Mouse (Mus musculus) embryonic stem cell, embryonic (primary cell): ENCODE results near the gene Tas2r135.

Experiments
- CTCF ChIA-PET, 4 experiments: fragments of 300-600 bp in 2 of 4; fragments of 350-600 bp in 2 of 4; sonication (Branson Sonifier 250); formaldehyde crosslinking; loops; one replicate each; lab custom pipeline; 2022; ENCODE audit warnings: inconsistent platforms in 2 of 4; lab: Charles Lee
- POLR2A ChIA-PET, 4 experiments: fragments of 300-600 bp in 2 of 4; fragments of 350-600 bp in 2 of 4; sonication (Branson Sonifier 250); formaldehyde crosslinking; loops; one replicate each; lab custom pipeline; 2022; ENCODE audit warnings: antibody characterized with exemption in 4 of 4, inconsistent platforms in 1 of 4; lab: Charles Lee

The Tas2r135 gene

DNA sequence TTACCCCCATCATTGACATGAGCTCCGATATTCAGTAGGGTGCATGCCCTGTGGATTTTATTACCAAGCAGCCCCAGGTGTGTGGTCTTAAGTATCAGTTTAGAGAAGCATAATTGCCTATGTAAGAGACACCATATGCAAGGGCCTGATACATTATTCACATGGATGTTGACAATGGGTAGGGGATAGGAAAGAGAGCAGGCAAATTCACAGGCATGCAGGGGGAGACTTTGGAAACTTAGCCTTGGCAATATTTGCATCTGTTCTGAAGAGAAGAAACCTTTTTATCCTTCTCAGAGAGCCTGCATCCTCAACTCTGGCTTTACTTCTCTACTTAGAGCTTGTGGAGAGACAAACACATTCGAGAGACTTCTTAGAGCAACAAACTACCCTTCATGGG is at the start of gene Tas2r135:
Gene Tas2r135 (plus strand): TSS at position 301 of the 400 bp plus-strand sequence.
- ChIA-PET POLR2A (no interaction called here), CTCF (interaction anchor here in 1 of 4 experiments (0.7 kb wide), 1 partner anchor 33 kb away, joined by 3 read pairs; no protein-coding TSS in a partner anchor)

- ChIA-PET CTCF (interaction anchor here in 2 of 4 experiments (0.5 to 0.6 kb wide), 2 partner anchors 16 to 404 kb away, joined by 3 to 5 read pairs; no protein-coding TSS in a partner anchor), POLR2A (no interaction called here)
These were observed 49.2 kb upstream of the Tas2r135 start for GRCm38 (mm10) chr6:42355794-42356600.

DNA sequence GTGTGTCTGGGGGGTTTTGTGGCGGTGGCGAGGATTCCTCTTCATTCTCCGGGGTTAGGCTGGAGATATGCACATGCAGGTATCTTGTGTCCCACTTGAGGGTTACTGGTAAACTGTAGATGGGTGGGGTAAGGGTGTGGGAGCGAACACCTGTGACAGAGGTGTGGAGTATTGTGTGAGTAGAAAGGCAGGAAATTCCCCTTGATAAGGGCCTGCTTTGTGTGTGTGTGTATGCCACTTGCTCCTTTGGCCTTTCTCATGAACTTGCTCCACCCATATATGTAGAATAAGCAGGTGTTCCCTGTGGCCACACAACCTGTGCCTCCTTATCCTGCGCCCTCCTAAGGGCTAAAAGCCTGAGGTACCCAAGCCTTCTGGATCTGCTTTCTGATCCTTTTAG is 48.3 kb upstream of the Tas2r135 start:
- ChIA-PET POLR2A (interaction anchor here in 1 of 4 experiments (1.2 kb wide), 1 partner anchor 110 kb away, joined by 3 read pairs; no protein-coding TSS in a partner anchor), CTCF (no interaction called here)

DNA sequence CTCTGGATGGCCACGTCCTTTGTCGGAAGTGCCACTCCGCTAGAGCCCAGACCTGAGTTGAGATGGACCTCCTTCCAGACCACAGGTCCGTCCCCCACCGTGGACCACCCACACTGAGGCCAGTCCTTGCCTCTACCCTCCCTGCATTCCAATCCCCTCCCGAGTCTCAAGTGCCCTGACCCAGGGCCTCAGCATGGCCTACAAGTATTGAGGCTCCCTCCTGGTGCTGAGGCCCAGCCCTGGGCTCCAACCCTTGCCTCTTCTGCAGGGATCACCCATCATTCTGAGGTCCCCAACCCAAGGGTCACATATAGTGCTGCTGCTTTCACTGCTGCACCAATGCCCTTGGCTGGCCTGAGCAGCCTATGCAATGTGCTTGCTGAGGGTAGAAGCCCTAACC is 47.3 kb upstream of the Tas2r135 start:
- POLR2A ChIA-PET = interaction anchor here in 1 of 4 experiments (1.2 kb wide), 1 partner anchor 111 kb away, joined by 3 read pairs; no protein-coding TSS in a partner anchor
- CTCF ChIA-PET = no interaction called here

DNA sequence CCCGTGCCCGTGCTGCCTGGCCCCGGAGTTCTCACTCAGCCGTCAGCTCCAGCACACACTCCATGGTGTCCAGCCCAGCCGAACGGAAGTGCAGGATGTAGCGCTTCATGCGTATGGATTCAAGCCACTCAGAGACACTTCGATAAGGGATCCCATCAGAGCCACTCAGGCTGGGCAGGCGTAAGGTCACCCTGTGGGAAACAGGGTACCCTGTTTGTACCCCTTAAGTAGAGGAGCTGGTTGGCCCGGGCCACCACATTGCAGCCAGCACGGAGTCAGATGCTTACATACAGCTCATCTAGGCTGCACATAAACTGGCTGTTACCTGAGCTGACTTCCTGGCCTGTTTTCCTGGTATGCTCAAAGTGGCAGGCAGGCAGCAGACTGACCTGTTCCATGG is 46.3 kb upstream of the Tas2r135 start:
- POLR2A ChIA-PET = no interaction called here
- CTCF ChIA-PET = no interaction called here

- CTCF ChIA-PET = no interaction called here
- POLR2A ChIA-PET = no interaction called here
These were observed 45.7 kb upstream of the Tas2r135 start for GRCm38 (mm10) chr6:42359364-42360147.

DNA sequence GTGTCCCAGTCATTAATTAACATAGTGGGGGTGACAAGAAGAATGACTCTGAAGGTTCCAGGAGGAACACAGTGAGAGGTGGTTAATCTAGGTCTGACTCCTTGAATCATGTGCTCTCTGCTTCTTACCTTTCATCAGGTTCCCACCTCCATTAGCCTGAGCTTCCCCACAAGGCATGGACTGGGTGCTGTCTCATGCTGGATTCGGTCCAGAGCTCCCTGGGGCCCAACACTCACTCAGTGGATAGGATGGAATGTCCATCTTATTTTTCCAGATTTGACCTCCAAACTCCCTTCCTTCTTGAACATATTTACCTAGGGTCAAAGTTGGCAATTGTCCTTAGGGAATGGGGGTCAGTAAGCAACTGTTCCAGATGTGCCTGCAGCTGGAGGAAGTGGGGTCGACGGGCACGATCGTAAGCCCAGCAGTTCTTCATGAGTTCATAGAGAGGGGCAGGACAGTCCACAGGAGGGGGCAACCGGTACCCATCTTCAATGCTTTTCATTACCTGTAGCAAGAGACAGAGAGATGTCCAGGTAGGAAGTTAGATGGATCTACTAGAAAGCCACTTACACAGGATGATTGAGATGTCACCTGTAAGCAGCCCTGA is 44.9 kb upstream of the Tas2r135 start:
- ChIA-PET CTCF (no interaction called here), POLR2A (no interaction called here)

DNA sequence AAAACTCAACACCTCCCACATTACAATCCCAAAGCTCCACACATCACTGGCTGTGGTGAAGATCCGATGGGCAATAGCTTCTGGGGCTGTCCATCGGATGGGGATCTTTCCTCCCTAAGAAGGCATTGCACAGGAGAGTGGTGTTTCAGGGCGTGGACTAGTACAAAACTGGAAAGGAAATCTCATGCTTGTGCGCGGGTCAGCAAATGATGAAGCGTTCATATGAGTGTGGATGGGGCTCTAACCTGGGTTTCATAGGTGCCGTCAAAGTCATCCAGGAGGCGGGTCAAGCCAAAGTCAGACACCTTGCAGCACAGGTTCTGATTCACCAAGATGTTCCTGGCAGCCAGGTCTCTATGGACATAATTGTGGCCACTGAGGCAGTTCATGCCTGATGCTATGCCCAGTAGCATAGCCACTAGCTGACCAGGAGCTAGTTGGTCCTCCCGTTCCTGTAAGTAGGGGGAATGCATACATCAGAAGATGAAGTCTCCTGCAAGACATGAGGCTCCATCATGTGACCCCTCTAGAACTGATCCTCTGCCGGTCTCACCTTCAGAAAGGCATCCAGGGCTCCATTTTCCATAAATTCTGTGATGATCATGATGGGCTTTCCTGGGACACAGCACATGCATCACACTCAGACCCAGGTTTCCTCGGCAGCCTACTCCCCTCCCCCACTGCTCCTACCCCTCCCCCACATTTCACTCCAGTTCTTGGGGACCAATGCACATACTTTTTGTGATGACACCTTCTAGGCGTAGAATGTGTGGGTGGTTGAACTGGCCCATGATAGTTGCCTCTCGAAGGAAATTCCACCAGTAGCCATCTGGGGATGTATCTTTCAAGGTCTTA is 44.0 kb upstream of the Tas2r135 start:
- CTCF ChIA-PET = no interaction called here
- POLR2A ChIA-PET = no interaction called here

DNA sequence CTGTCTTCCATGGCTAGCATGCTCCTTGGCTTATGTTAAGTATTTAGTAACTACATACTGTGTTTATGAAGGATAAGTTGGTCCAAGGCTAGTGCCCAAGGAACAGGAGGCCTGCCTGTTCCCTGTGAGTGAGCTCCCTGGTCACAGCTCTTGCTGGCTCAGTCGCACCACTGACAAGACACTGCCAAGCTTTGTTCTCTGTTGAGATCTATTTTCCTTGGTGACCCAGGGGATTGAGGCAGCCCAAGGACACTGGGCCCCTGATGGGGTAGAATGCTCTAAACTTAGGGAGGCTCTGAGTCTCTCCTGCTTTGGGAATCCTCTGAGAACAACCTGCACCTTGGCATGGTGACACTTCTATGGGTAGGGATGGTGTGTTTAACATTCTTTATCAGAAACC is 43.2 kb upstream of the Tas2r135 start:
- POLR2A ChIA-PET = no interaction called here
- CTCF ChIA-PET = no interaction called here

- POLR2A ChIA-PET = interaction anchor here in 1 of 4 experiments (1.5 kb wide), 1 partner anchor 10 kb away, joined by 3 read pairs; no protein-coding TSS in a partner anchor
These were observed 42.7 kb upstream of the Tas2r135 start for GRCm38 (mm10) chr6:42362497-42362896.

GRCm38 (mm10) chr6:42362974-42363373 is 42.3 kb upstream of the Tas2r135 start:
- ChIA-PET POLR2A (interaction anchor here in 1 of 4 experiments (1.5 kb wide), 1 partner anchor 10 kb away, joined by 3 read pairs; no protein-coding TSS in a partner anchor), CTCF (interaction anchor here in 1 of 4 experiments (0.7 kb wide), 1 partner anchor 471 kb away, joined by 4 read pairs; no protein-coding TSS in a partner anchor)

More at GRCm38 (mm10) chr6:42362497-42362896, 42.7 kb upstream of the Tas2r135 start:
- CTCF ChIA-PET = no interaction called here

DNA sequence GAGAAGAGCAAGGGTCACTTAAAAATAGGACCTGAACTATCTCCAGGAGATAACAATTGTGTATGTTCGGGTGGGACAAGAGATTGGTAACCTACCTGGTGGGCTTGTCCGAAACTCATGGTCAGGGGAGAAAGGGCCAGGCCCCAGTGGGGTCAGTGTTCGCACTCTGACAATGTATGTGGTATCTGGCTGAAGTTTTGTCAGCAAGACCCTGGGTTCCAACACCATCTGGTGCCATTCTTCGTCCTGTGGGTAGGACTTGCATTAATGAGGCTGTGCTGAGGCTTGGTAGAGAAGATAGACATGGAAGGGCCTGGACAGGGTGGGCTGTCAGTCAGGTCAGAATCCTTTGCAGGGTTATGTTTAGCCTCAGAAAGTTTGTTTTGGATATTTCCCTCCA is 41.2 kb upstream of the Tas2r135 start:
- ChIA-PET CTCF (interaction anchor here in 1 of 4 experiments (1.1 kb wide), 1 partner anchor 9 kb away, joined by 3 read pairs; no protein-coding TSS in a partner anchor), POLR2A (interaction anchor here in 1 of 4 experiments (1.0 to 1.5 kb wide), 3 partner anchors 10 to 15 kb away, joined by 3 to 4 read pairs (median 4); no protein-coding TSS in a partner anchor)

GRCm38 (mm10) chr6:42364607-42365006 is 40.6 kb upstream of the Tas2r135 start:
- ChIA-PET CTCF (interaction anchor here in 1 of 4 experiments (1.1 kb wide), 1 partner anchor 9 kb away, joined by 3 read pairs; no protein-coding TSS in a partner anchor), POLR2A (interaction anchor here in 1 of 4 experiments (1.0 to 1.4 kb wide), 2 partner anchors 10 to 16 kb away, joined by 4 read pairs; no protein-coding TSS in a partner anchor)

DNA sequence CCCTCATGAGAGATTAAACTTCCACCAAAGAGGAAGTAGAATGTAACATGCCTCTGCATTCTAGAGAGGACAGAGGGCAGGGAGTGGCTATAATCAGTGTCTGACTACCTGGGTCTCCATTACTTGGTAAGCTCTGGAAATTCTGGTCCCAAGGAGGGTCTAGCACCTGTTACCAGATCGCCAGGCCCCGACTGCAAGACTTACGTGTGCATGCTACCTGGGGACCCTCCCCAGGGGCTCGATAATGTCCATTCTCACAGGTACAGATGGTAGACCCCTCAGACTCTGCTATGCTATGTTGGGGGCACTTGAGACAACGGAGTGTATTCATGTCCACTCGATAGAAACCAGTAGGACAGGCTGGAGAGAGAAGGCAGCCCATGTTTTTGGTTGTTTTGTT is 40.0 kb upstream of the Tas2r135 start:
- ChIA-PET POLR2A (interaction anchor here in 1 of 4 experiments (1.0 kb wide), 1 partner anchor 11 kb away, joined by 4 read pairs; no protein-coding TSS in a partner anchor), CTCF (no interaction called here)

DNA sequence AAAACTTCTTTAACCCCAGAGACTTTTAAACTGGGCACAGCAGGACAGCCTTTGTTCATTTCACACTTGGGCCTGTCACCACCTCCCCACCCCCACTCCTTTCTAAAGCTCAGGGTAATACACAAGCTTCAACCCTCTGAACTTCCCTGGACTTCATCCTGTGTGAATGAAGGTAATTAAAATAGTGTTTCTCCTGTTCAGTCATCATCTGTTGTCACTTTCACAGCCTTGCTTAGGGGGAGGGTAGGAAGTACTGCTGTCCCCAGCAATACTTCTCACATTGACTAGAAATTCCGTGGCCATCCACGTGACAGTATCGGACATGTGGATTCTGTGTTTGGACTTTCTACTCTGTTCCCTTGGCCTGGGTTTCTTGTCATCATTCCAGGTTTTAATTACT is 35.4 kb upstream of the Tas2r135 start:
- POLR2A ChIA-PET = interaction anchor here in 1 of 4 experiments (1.8 kb wide), 1 partner anchor 19 kb away, joined by 5 read pairs; no protein-coding TSS in a partner anchor
- CTCF ChIA-PET = interaction anchor here in 1 of 4 experiments (0.9 to 1.3 kb wide), 2 partner anchors 9 to 11 kb away, joined by 3 read pairs; no protein-coding TSS in a partner anchor

DNA sequence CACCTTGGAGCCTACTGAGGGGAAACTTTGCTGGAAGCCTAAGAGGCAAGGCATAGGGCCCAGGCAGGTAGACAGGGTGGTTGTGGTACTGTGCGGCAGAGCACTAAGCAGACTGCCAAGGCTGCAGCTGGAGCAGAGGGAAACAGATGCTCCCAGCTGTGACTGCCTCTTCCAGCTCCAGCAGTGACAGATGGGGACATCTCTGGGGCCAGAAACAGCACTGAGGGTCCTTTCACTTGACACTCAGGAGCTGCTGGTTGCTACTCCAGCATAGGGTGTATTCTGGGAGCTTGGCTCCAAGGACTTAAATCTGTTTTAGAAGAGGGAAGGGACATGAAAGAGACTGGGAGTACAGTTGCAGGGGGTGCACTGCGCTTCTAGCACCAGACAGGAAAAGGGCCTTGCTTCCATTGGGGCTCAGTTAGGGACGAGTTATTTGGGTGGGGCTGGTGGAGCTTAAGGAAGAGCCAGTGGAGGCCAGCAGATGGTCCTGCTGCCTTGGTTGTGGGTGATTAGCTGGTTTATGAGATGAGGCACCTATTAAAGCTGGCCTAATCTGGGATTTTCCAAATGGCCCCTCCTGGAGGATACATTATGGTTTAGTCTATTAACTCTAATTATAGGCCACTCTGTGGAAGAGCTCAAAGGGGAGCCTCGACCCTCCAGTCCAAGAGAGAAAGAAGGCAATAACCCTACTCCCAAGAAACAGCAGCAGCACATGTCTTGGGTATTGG is 34.4 kb upstream of the Tas2r135 start:
- ChIA-PET CTCF (interaction anchor here in 3 of 4 experiments (0.6 to 1.1 kb wide), 4 partner anchors 22 to 234 kb away, joined by 3 to 6 read pairs (median 4); partner anchors contain the start of gene Zyx (in 1 of the 3)), POLR2A (interaction anchor here in 1 of 4 experiments (1.1 to 1.8 kb wide), 3 partner anchors 20 to 85 kb away, joined by 3 to 5 read pairs (median 4); partner anchors contain the start of gene Clcn1)
